Mouse (Mus musculus): Measurements from ENCODE around the gene Zfp526. TPM values are rescaled to one million over a fixed set of nuclear protein-coding genes. Genes with fewer than 3 reads are reported as not detected.

The Zfp526 gene
- total and polyA plus RNA-seq, 3 experiments = 2.2 to 7.0 (median 6.5) TPM

GRCm38 (mm10) chr7:25244562-25245369, 23.5 kb downstream of the Zfp526 start:
- Histone ChIP-seq H3K9ac (ENCODE audit: insufficient read depth, low read depth) (no peak overlapping the region), H3K4me3 (replicated peaks in 1 of 3; ENCODE audit: low read depth in 2 of 3, low read length in 2 of 3, poor library complexity in 1 of 3) (no peak overlapping the region), H3K4me1 (ENCODE audit: control insufficient read depth in 1 of 2, insufficient read depth in 2 of 2) (peaks cover 5 to 26% of the 10 kb centered on the region in 2 experiments; a peak in 3 of 4 replicates), H3K79me2 (replicated peaks; ENCODE audit: control insufficient read depth, extremely low read depth, insufficient read depth, poor library complexity, severe bottlenecking) (peaks cover 15% of the 10 kb centered on the region), H3K36me3 (replicated peaks in 1 of 2; ENCODE audit: control insufficient read depth in 1 of 2, insufficient read depth in 1 of 2, low read length in 1 of 2) (peaks cover 11 to 47% of the 10 kb centered on the region in 2 experiments), H3K27ac (ENCODE audit: insufficient read depth, low read depth) (no peak overlapping the region), H3K9me3 (replicated peaks; ENCODE audit: low read length) (no peaks in the 10 kb centered on the region), H3K27me3 (replicated peaks) (no peaks in the 10 kb centered on the region), H3K4me2 (ENCODE audit: insufficient read depth, low read depth, poor library complexity, severe bottlenecking) (no peak overlapping the region)
- dilution Hi-C loops (cut with MboI; ENCODE audit: extremely low pct_ligation_motif_present, extremely low pct_unique_long_range_greater_than_20kb, low sequenced_read_pairs) = no loop called here
- TF ChIP-seq CHD1 (IDR thresholded peaks at IDR 0.05; ENCODE audit: low read depth, low read length) = no peak
- no peak for TF ChIP-seq MAZ (IDR thresholded peaks at IDR 0.05; ENCODE audit: low read depth, low read length)
- TF ChIP-seq IRF4 (IDR thresholded peaks at IDR 0.05; ENCODE audit: low read depth, low read length) = no peak
- no peak for TF ChIP-seq MAX (IDR thresholded peaks at IDR 0.05; ENCODE audit: low read length)
- TF ChIP-seq ZC3H11A (IDR thresholded peaks at IDR 0.05; ENCODE audit: low read depth, low read length) = no peak
- TF ChIP-seq EP300 (IDR thresholded peaks at IDR 0.05; ENCODE audit: low read length) = no peak
- no peak for TF ChIP-seq SMC3 (IDR thresholded peaks at IDR 0.05; ENCODE audit: low read depth, low read length)
- no peak for TF ChIP-seq RCOR1 (conservative IDR thresholded peaks at IDR 0.05; ENCODE audit: low read depth, low read length)
- no peak for TF ChIP-seq MYC (IDR thresholded peaks at IDR 0.05; ENCODE audit: low read depth, low read length)
- no peak for TF ChIP-seq E2F4 (IDR thresholded peaks at IDR 0.05; ENCODE audit: insufficient replicate concordance, low read depth, low read length)
- TF ChIP-seq ETS1 (conservative IDR thresholded peaks at IDR 0.05; ENCODE audit: low read depth, low read length) = no peak
- no peak for TF ChIP-seq MXI1 (IDR thresholded peaks at IDR 0.05; ENCODE audit: low read depth, low read length)
- TF ChIP-seq ELF1 (IDR thresholded peaks at IDR 0.05; ENCODE audit: low read depth, low read length) = no peak
- no peak for TF ChIP-seq KAT2A (IDR thresholded peaks at IDR 0.05; ENCODE audit: insufficient replicate concordance, low read length)
- TF ChIP-seq SIN3A (IDR thresholded peaks at IDR 0.05; ENCODE audit: low read length) = no peak
- DNase-seq (ENCODE audit: extremely low read depth) = no peak
- in situ Hi-C loops (cut with MboI; ENCODE audit: low pct_ligation_motif_present, low pct_unique_long_range_greater_than_20kb, low sequenced_read_pairs) = loop anchor here (5.0 kb wide), 1 partner anchor 33 kb away; no protein-coding TSS in a partner anchor

GRCm38 (mm10) chr7:25246079-25246758, 25.0 kb downstream of the Zfp526 start:
- no peak overlapping the region for H3K9ac ChIP-seq (ENCODE audit: insufficient read depth, low read depth)
- H3K4me3 ChIP-seq (replicated peaks in 1 of 3; ENCODE audit: low read depth in 2 of 3, low read length in 2 of 3, poor library complexity in 1 of 3) = no peak overlapping the region
- no peaks in the 10 kb centered on the region for H3K27me3 ChIP-seq (replicated peaks)
- dilution Hi-C loops (cut with MboI; ENCODE audit: extremely low pct_ligation_motif_present, extremely low pct_unique_long_range_greater_than_20kb, low sequenced_read_pairs) = no loop called here
- DNase-seq (ENCODE audit: extremely low read depth) = no peak
- H3K36me3 ChIP-seq (replicated peaks in 1 of 2; ENCODE audit: control insufficient read depth in 1 of 2, insufficient read depth in 1 of 2, low read length in 1 of 2) = peaks cover 11 to 43% of the 10 kb centered on the region in 2 experiments
- no peaks in the 10 kb centered on the region for H3K9me3 ChIP-seq (replicated peaks; ENCODE audit: low read length)
- no peak for TF ChIP-seq E2F4 (IDR thresholded peaks at IDR 0.05; ENCODE audit: insufficient replicate concordance, low read depth, low read length)
- TF ChIP-seq JUND (conservative IDR thresholded peaks at IDR 0.05; ENCODE audit: low read depth, low read length) = no peak
- TF ChIP-seq NELFE (IDR thresholded peaks at IDR 0.05; ENCODE audit: low read depth, low read length) = no peak
- H3K4me2 ChIP-seq (ENCODE audit: insufficient read depth, low read depth, poor library complexity, severe bottlenecking) = no peak overlapping the region
- H3K4me1 ChIP-seq (ENCODE audit: control insufficient read depth in 1 of 2, insufficient read depth in 2 of 2) = peaks cover 5 to 29% of the 10 kb centered on the region in 2 experiments; a peak in 3 of 4 replicates
- in situ Hi-C loops (cut with MboI; ENCODE audit: low pct_ligation_motif_present, low pct_unique_long_range_greater_than_20kb, low sequenced_read_pairs) = no loop called here
- peaks cover 17% of the 10 kb centered on the region for H3K79me2 ChIP-seq (replicated peaks; ENCODE audit: control insufficient read depth, extremely low read depth, insufficient read depth, poor library complexity, severe bottlenecking)
- no peak overlapping the region for H3K27ac ChIP-seq (ENCODE audit: insufficient read depth, low read depth)
